In genomic region chr14:101668626-101669025, GRCm38 (mm10) we compare ENCODE assay signal across 17 mouse cellular contexts. TPM values are rescaled to one million over a fixed set of nuclear protein-coding genes. Genes with fewer than 3 reads are reported as not detected.
DNase-seq lines count a peak whose midpoint lies in the region; TF ChIP-seq lines count a peak whose summit lies in the region.
"Had no signal": no experiment of that assay in that cellular context is flagged by ENCODE, and none has a peak within 500 bp of the region (broad histone marks: within the 10 kb centered on the region; RNA-seq: fewer than 3 reads in every experiment).

No protein-coding gene starts in this region.

- H3K4me1 ChIP-seq in ES-E14 (ENCODE audit: control insufficient read depth in 2 of 2, insufficient read depth in 2 of 2, low read length in 2 of 2, poor library complexity in 1 of 2), result peaks cover 0 to 2% of the 10 kb centered on the region in 2 experiments; a peak in 2 of 4 replicates
- H3K4me1 ChIP-seq: embryonic facial prominence, embryonic 10.5 days; forebrain, embryonic 13.5 days; heart, embryonic 13.5 days; hindbrain, embryonic 12.5 days had no signal

- no peaks in the 10 kb centered on the region for H3K9me3 ChIP-seq in ES-E14 (ENCODE audit: control insufficient read depth, insufficient read depth, low read depth, low read length)
- H3K9me3 ChIP-seq: embryonic facial prominence, embryonic 10.5 days; forebrain, embryonic 13.5 days; G1E; heart, embryonic 13.5 days; hindbrain, embryonic 12.5 days had no signal

- H3K9ac ChIP-seq in ES-E14 (ENCODE audit: insufficient read depth, low read depth, low read length, poor library complexity, severe bottlenecking), result no peak overlapping the region
- H3K9ac ChIP-seq: forebrain, embryonic 13.5 days; forebrain, postnatal 0 days; heart, embryonic 13.5 days; hindbrain, embryonic 12.5 days had no signal

- in situ Hi-C loops in ES-E14 (cut with MboI; ENCODE audit: low sequenced_read_pairs in 2 of 2, unreplicated experiment in 2 of 2), result no loop called here

- peaks cover 5% of the 10 kb centered on the region for H3K36me3 ChIP-seq in ES-E14 (ENCODE audit: control insufficient read depth, insufficient read depth, low read length, poor library complexity, severe bottlenecking)

- peak overlapping the region; percentile 22; the same call in 1 of the 2 replicates for H3K27ac ChIP-seq in ES-E14 (ENCODE audit: insufficient read depth, low read depth, low read length, poor library complexity, severe bottlenecking)
- H3K27ac ChIP-seq: embryonic facial prominence, embryonic 10.5 days; forebrain, embryonic 13.5 days; heart, embryonic 13.5 days; hindbrain, embryonic 12.5 days had no signal

- H3K4me3 ChIP-seq in ES-E14 (ENCODE audit: insufficient read depth in 1 of 2, low read depth in 1 of 2, low read length in 2 of 2, poor library complexity in 1 of 2, severe bottlenecking in 1 of 2), result no peak overlapping the region
- H3K4me3 ChIP-seq: embryonic facial prominence, embryonic 10.5 days; forebrain, embryonic 13.5 days; heart, embryonic 13.5 days; hindbrain, embryonic 12.5 days had no signal

- no peak for DNase-seq in ES-E14 (ENCODE audit: low read depth, low spot score)
- DNase-seq in cerebellum, adult 11 months, result peak; percentile 43
- peak; percentile 52 for DNase-seq in cerebellum, adult 8-10 months
- peak; percentile 75 to 87 for DNase-seq in cerebellum, postnatal 14 days
- no peak for DNase-seq in B cell, adult 2 months
- no peak for DNase-seq in gastrocnemius, postnatal 10 days
- no peak for DNase-seq in heart, postnatal 4 days
- DNase-seq: adrenal gland, postnatal 14 days; forebrain, postnatal 0 days; gastrocnemius, postnatal 25 days; heart, postnatal 36 days; kidney, adult 8-10 months had no signal

TF ChIP-seq in ES-E14, 5 proteins besides CTCF, POLR2A, EP300 and RAD21:
- TF ChIP-seq MAFK (IDR thresholded peaks at IDR 0.05; ENCODE audit: insufficient read depth, low read depth, low read length) (no peak), CHD2 (IDR thresholded peaks at IDR 0.05; ENCODE audit: low read depth, low read length) (no peak), ZC3H11A (IDR thresholded peaks at IDR 0.05; ENCODE audit: borderline replicate concordance, low read depth, low read length) (no peak), ZNF384 (IDR thresholded peaks at IDR 0.05; ENCODE audit: low read depth, low read length) (no peak), HCFC1 (IDR thresholded peaks at IDR 0.05; ENCODE audit: borderline replicate concordance, insufficient read depth, low read length) (no peak)
TF ChIP-seq in ES-E14: peak in this region for 0.

RNA-seq across cellular contexts. Expression of gene Uchl3, which starts 14.9 kb away (rescaled TPM):
- total RNA-seq in ES-E14 (2012; rRNA removed), result 64.2 and 82.2 TPM in 2 replicates
- total RNA-seq in gastrocnemius, postnatal 10 days (2021), result 10 to 100 TPM; 41.4 to 43.3 TPM
- 10 to 100 TPM; 33.9 to 35.3 TPM for total RNA-seq in heart, postnatal 4 days (2021)

RNA-seq across cellular contexts. Expression of gene Commd6, which starts 28.1 kb away (rescaled TPM):
- 19.1 and 25.7 TPM in 2 replicates for total RNA-seq in ES-E14 (2012; rRNA removed)
- total RNA-seq in gastrocnemius, postnatal 10 days (2021), result 10 to 100 TPM; 23.5 to 27.2 TPM
- total RNA-seq in heart, postnatal 4 days (2021), result 10 to 100 TPM; 35.0 to 37.7 TPM

RNA-seq across cellular contexts. Expression of gene Tbc1d4, which starts 59.6 kb away (rescaled TPM):
- total RNA-seq in ES-E14 (2012; rRNA removed), result 1.1 and 1.8 TPM in 2 replicates
- total RNA-seq in gastrocnemius, postnatal 10 days (2021), result 10 to 100 TPM; 28.5 to 36.4 TPM
- total RNA-seq in heart, postnatal 4 days (2021), result 10 to 100 TPM; 36.8 to 39.9 TPM

Comparison
In these comparisons a context has a peak if more than half of its experiments do, and no peak if none do; other contexts are left out.
1. DNase-seq: peak in cerebellum, adult 11 months (single experiment), cerebellum, adult 8-10 months (single experiment) and cerebellum, postnatal 14 days (2 of 2); none in ES-E14 (single experiment), B cell, adult 2 months (0 of 2), gastrocnemius, postnatal 10 days (single experiment) and heart, postnatal 4 days (single experiment).
2. RNA of gene Tbc1d4, which starts 59.6 kb away (total RNA-seq): 36.8 to 39.9 TPM in heart, postnatal 4 days and 28.5 to 36.4 TPM in gastrocnemius, postnatal 10 days; 1.1 to 1.8 TPM in ES-E14; every median in the first group is over 10 times any median in the second.